Mouse (Mus musculus) cortical plate, adult 2 months (tissue): ENCODE measurements at regions not wholly inside any gene's neighbourhood (a gene's known extent, or its start where the extent isn't known, plus 50 kb on each side); places are given as distances from the start of the nearest gene placed in this dataset.

ENCODE experiments used
- CTCF ChIP-seq: fragments of 200-500 bp; IDR thresholded peaks from 2 replicates; pipeline ENCODE4 v1.5.1; 2011; ENCODE audit warnings: mild to moderate bottlenecking, control low read depth, low read length; ENCODE audit not compliant: insufficient read depth; ENCODE audit errors: extremely low read depth
- POLR2A ChIP-seq: fragments of 200-500 bp; IDR thresholded peaks from 2 replicates; pipeline ENCODE4 v1.6.1; 2011; ENCODE audit warnings: mild to moderate bottlenecking, low read length, control low read depth; ENCODE audit not compliant: insufficient read depth; ENCODE audit errors: extremely low read depth

DNA sequence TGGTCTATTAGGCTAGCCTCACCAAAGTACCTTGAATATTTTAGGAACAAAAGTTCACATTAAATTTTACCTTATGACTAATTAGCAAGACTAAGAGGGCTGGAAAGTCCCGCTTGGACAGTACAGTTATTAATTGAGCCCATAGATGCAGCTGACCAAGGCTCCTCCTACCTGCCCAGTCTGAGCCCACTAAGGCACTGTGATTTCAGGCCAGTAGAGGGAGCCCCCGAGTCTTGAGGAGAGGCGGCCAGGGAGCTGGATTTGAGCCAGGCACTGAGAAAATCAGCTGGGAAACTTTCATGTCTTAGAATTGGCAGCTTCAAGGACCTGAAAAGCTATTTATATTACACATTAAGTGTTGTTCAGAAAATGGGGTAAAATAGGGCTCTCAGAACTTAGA lies 52.4 kb upstream of the Mki67 start:
- TF ChIP-seq POLR2A (no peak), CTCF (peak; percentile 68)
